Mouse (Mus musculus) c-Kit-positive CD71-positive TER-119-negative erythroid progenitor cells, embryonic 14.5 days (primary cell): ENCODE results near the gene Cfdp1.

Experiments used
- DNase-seq: peaks from one replicate; pipeline ENCODE4 v3.0.0-alpha.2; 2013; ENCODE audit warnings: low read depth

The Cfdp1 gene

DNA sequence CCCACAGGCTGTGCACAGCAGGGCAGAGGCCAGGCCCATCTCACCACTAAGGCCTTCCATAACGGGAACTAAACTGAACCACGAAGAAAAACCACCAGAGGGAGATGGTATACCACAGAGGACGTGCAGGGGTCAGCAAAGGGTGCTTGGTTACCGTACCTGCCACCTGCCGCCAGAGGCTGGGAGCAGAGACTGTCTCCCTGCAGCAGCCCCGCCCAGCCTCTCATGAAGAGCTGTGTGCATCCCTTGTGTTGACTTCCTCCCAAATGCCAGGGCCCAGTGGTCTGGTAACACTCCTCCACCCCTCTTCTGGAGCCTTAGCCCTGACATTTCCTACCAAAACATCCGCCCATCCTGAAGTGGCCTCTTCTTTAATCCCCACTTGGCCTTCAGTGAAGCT lies 114.5 kb downstream of the Cfdp1 start:
- DNase-seq, result no peak

DNA sequence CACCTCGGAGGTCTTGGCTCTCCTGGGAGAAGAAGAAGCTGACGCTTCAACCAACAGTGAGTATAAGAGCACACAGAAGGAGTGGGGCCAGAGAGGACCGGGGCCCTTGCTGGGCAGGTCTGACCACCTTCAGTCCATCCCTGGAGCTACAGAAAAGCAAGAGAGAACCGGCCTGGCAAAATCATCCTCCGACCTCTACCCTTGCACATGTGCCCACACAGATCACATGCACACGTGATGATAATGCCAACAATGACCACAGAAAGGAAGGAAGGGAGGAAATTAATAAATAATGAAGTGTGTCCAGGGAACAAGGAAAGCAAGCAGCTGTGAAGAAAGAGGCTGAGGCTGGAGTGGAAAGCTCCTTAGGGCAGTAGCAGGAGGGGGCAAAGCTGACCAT lies 115.2 kb downstream of the Cfdp1 start:
- no peak for DNase-seq

DNA sequence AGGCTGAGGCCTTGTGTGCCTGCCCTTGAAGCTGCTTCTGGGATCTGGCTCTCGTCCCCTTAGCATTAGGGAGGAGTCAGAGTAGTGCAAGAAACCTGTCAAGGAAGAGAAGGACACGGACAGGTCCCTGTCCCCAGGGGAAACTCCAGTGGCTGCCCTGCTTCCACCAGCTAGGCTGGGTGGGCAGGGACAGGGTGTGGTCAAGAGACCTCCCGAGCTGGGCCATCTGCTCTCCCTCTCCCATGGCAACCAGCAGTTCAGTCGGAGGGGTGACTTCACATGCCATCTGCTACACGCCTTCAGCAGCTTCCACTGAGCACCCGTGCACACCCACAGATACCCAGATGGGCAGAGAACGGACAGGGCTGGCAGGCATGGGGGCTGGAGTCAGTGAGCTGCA lies 117.8 kb downstream of the Cfdp1 start:
- DNase-seq, result no peak

DNA sequence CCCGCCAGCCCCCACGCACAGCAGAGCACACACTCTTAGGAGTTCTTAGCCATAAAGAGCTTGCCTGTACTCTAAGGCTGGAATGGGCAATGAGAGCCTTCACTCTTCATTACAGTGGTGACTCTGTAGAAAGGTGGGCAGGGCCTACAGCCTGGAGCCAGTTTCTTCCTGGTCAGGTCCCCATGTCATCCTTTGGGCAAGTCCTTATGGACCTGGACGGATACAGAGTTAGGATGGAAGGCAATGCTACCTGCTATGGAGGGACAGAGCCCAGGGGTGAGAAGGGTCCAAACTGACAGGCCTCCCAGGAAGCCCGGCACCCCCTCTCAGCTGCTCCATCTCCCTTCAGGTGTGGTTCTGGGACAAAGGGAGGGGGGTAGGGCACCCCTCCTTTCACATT lies 118.3 kb downstream of the Cfdp1 start:
- no peak for DNase-seq

DNA sequence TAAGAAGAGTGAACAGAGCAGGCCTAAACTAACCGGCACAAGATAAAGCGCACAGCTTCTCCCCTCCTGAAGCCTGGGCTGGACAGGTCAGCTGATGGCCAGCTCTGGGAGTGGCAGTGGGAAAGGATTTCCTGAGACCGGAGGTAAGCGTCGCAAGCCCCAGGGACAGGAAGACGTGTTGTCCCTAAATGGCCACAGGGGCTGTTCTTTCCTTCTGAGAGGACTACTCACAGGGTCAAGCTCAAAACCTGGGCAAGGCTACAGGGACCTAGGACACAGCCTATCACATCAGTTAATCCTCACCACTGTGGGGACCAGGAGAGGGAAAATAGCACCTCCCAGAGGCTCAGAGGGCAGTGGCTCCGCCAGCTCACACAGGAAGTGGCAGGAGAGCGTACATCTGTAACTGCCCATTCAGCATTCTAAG lies 118.7 kb downstream of the Cfdp1 start:
- no peak for DNase-seq

DNA sequence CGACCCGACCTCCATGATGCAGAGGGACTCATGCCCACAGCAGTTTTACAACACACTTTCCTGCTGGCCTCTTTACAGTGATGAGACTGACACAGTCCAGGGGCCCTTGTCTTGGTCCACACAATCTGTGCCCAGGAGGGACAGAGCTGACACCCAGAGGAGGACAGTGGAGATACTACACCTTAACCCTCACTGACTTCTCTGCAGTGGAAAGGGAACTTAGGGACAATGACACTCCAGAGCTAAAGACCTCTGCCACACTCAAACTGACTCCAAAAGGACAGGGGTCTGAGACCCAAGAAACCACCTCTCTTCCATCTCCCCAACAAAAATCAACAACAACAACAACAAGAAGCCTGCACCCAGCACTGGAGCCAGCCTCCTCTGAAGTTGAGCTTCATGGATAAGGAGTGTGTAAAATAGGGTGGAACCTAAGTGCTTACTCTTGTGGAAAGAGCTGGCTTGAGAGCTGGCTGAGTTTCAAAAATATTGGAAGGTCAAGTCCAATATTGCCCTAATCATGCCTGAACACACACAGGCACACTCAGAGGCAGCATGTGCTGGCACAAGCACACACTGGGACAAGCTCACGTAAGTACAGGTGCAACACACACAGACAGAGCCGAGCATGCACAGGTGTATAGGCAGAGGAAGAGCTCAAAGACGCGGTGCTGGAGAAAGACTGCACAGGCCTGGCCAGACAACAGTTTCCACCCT lies 119.7 kb downstream of the Cfdp1 start:
- no peak for DNase-seq

DNA sequence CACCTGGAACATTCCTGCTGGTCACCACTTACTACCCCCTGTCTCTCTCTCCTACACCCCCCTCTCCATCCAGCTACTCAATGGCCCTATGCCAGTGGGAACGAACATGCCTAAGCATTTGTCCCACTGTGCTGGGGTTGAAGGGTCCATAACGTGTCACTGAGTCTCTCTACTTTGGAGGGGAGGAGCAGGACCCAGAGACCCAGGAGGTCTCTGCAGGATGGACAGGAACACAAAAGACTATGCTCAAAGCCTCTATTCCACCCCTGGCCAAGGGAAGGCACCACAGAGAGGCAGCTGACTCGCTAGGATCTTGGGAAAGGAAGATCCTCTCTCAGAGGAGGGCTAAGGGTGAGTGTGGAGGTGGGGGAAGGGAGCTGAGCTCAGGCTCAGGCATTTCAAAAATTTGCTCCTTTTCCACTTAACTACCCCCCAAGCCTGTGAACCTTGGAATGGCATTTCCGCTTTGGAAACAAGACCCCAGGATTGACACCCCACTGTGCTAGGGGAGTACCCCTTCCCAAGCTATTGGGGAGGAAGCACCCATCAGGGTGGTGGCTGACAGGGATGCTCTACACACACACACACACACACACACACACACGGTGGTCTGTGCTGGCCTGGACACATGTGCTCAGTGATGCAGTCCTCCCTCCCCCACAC lies 120.4 kb downstream of the Cfdp1 start:
- DNase-seq, result no peak

DNA sequence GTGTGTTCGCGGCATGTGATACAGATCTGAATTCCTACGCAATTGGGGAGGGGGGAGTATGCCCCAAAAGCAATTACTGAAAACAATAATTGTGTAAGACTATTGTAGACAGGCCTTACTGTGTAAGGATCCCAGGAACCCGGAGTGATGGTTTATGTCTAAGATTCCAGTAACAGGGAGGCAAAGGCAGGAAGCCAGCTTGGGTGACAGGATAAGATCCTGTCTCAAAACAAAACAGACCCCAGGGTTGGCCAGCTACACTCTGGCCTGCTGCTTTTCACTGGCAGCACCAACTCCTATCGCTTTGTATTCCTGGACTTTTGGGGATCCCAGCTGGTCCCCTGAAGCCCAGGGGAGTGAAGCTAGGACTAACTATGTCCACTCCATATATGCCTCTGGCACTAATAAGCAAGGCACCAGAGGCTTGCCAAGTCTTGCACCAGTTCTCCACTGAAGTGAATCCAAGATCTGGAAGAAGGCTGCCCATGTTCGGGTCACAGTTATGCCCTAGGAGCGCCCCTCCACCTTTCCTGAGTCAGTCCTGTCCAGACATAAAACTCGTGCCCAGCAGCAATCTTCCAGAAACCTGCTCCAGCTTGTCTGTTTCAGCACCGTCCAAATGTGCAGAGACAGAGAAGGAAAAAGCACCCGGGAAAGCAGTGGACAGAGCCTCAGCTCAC lies 121.5 kb downstream of the Cfdp1 start:
- no peak for DNase-seq

DNA sequence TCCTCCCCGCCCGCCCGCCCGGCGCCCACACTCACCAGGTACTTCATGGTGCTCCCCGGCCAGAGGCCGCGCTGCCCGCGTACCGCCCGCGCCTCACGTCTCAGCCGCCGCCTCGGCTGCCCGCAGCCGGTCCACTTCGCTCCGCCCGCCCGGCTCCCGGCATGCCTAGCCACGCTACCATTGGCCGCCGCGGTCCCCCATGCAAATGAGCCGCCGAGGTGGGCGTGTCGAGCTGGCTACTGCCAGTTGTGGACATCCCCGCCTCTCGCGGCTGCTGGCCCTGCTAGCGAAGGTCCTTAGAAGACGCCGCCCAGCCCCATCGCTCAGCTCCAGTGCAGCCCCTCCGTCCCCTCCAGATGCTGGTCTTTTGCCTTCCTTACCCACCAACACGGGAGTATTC lies 122.1 kb downstream of the Cfdp1 start:
- DNase-seq, result peak; percentile 84

DNA sequence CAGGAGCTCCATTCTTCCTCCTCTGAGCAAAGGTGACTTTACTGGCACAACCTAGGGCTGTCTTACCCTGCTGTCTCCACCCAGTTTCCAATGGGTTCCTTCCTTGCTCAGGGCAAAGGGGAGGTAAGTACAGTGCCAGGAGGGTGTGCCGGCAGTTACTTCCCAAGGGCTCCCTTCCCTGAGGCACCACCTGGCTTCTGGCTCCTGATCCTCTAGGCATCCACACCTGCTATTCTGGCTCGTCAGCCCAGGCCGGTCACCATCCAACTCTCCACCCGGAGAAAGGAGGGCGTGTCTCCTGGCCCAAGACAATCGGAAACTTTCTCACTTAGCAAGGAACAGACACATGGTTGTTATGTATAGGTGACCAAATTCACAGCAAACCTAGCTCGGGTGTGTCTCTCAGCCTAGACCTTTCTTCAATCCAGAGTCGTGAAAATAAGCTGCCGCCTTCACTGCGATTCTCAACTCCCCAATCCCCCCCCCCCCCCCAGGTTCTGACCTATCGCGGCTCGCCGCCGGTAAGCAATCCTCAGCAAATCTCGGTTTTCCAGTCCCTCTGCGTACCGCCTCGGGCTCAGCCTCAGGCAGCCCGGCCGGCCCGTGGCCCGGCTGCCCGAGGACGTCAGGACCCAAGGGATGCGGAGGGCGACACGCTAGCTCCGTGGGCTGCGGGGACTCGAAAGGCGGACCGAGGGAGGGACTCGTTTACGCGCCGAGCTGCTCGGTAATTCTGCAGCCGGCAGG lies 122.7 kb downstream of the Cfdp1 start:
- no peak for DNase-seq

DNA sequence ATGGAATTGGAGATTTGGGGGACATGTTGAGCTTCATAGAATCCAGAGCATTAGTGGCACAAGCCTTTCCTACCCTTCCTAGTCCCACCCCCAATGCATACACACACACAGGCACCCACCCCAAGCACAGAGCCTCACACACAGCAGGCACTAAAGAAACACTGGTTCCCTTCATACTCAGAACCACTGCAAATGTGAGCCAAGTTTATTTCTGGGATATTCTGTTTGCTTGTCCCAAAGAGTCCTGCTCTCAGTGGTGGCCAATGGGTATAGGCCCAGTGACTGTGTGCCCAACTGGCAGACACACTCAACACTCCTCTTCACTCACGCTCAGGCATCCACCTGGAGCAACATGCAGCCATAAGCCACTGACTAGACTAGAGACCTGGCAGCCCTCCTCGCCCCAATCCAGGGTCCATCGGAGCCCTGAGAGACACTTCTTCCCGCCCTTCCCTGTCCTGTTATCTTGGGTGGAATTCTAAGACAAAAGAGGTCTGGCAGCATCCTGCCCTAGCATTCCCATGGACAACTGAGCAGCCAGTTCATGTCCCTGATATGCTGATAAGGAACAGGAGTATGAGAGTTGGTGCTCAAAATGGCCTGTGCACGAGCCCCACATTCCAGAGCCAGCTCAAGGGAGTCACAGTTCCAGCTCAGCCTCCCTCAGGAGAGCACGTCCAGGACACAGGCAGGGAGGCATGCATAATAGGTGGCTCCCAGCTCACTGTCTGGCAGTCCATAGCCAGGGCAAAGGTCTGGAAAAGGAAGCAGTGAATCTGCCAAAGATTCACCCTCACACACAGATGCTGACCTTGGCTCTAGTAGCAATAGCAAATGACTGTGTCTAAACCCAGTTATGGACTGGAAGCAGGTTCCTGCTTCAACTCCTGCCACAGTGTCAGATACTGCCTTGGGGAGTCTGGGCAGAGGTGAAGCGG lies 124.6 kb downstream of the Cfdp1 start:
- no peak for DNase-seq

DNA sequence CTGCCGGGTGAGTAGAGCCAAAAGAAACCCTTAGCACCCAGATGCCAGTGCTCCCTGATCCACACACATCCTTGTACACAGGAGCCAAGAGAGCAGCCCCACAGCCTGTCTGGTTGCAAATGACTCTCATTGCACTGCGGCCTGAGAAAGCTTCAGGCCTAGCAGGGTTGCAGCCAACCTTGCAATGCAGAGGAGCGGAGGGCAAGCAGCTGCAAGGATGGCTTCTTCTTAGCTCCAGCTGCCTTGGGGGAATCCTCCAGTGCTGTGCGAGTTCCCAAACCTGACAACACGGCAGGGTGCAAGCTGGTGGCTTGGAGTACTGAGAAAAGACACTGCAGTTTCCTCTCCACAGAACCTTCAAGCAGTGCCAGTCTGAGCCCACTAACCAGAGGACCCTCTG lies 125.6 kb downstream of the Cfdp1 start:
- DNase-seq, result no peak

DNA sequence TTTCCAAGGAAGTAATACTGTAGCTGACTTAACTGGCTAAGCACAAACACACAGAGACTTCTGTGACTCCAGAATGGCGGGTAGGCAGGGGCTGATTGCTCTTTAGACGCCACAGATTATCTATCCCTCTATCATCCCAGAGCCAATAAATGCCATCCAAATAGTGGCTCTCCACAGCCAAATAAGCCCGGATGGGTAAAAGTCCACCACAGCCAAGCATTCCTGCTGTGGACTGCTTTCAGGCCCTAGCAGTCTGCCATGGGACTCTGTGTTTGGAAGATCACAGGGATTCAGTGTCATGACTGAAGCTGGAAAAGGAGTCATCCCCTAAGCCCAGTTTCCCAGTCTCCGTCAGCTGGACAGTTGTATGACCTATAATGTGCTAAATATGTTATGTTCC lies 126.5 kb downstream of the Cfdp1 start:
- no peak for DNase-seq

DNA sequence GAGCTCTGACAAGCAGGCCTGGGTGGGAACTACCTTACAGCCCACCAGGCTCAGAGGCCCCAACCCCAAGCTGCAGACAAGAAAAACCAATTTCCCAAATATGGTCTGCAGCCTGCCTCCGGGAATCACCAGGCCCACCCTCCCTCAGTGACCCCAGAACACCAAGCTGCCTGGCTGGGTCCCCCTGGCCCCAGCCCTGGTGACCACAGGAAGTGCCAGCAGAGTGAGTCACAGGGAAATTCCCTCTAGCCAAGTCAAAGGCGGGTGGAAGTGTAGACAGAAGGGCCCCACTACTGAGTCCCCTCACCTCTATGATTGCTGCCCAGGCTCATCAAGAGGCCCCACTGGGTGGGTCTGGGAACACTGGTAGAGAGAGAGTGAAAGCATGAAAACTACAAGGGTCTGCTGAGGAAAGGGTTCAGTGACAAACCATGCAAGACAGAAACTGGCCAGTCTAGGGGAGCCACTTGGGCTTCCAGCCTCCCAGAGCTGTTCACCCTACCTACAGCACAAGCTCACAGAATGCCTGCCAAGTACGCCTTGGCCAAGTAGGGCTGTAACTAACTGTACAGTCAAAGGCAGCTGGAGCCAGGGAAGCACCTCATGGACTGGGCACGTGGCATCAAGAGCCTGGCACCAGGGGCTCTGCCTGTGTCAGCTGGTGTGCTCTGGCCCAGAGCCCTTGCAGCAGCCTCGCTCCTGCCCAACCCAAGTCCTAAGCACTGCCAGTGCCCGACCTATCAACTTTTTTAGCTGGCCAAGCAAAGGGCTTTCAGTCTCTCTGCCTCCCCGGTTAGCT lies 127.8 kb downstream of the Cfdp1 start:
- no peak for DNase-seq

DNA sequence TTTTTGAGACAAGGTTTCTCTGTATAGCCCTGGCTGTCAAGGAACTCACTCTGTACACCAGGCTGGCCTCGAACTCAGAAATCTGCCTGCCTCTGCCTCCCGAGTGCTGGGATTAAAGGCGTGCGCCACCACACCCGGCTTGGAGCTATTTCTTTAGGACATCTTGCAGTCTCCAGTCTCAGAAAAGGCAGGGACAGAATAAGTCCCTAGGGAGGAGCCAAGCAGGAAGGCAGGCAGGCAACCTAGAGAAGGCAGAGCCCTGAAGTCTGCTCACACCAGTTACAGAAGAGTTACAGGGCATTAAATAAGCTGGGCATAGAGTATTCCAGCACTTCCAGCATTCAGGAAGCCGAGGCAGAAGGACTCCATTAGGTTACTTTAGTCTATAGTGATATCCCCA lies 128.8 kb downstream of the Cfdp1 start:
- no peak for DNase-seq

DNA sequence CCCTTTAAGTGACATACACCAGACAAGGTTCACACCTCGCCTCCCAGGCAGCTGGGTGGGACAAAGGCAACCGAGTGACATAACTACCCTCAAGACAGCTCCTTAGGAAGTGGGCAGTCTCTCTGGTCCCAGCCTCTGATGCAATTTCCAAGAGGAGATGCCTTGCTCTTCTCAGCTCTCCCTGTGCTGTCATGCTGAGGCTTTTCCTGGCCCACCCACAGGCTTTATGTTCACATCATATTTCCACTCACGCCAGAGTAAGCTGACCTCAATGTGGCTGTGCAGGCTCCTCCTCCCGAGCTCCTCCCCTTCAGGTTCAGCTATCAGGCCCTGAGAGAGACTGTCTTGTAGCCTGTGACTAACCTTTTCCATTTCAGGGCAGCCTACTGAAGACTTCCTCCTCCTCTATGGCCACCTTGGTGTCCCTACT lies 134.0 kb downstream of the Cfdp1 start:
- no peak for DNase-seq

DNA sequence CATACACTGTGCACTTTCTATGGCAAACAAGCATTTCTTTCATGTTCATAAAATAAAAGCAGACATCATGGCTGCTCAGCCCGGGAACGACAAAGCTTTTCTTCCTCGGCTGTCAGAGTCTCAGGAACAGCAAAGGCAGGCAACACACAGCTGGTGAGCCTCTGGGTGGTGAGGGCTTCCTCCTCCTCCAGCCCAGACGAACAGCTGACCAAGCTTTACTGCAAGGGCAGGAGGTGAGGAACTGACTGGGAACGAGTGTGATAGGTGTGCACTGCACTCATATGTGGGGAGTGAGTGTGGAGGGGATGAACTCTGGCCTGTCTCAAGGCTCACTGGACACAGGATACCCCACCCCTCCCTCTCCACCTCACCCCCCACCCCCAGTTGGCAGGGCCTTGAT lies 135.2 kb downstream of the Cfdp1 start:
- no peak for DNase-seq
